Mouse (Mus musculus) cerebellum, postnatal 14 days (tissue): ENCODE results near the gene B230219D22Rik.

Experiments used
- DNase-seq, 2 experiments: peaks; one replicate each; pipeline ENCODE4 v3.0.0; 2021; ENCODE audit warnings: mixed read lengths in 2 of 2

The B230219D22Rik gene

GRCm38 (mm10) chr13:55727120-55727838, 34.4 kb downstream of the B230219D22Rik start, which contains the start of gene Pcbd2:
Gene Pcbd2 (plus strand): TSS chr13:55727368.
- peak; percentile 82 to 87 for DNase-seq

- DNase-seq: peak; percentile 63 to 75
Observed at GRCm38 (mm10) chr13:55727839-55728238, 34.9 kb downstream of the B230219D22Rik start.

- DNase-seq: no peak
Observed at GRCm38 (mm10) chr13:55730716-55731115, 37.8 kb downstream of the B230219D22Rik start.

GRCm38 (mm10) chr13:55732121-55732520, 39.2 kb downstream of the B230219D22Rik start:
- DNase-seq: no peak

- DNase-seq: no peak
Observed at GRCm38 (mm10) chr13:55733628-55734502, 40.9 kb downstream of the B230219D22Rik start.

- DNase-seq: no peak
Observed at GRCm38 (mm10) chr13:55737885-55738284, 45.0 kb downstream of the B230219D22Rik start.

GRCm38 (mm10) chr13:55742306-55742705, 49.4 kb downstream of the B230219D22Rik start:
- no peak for DNase-seq
